Mouse (Mus musculus): ENCODE data around the gene Agrn. TPM values are rescaled to one million over a fixed set of nuclear protein-coding genes. Genes with fewer than 3 reads are reported as not detected.

The Agrn gene
- polyA plus RNA-seq, 1 experiment from 2014 or later: 85.6 TPM

DNA sequence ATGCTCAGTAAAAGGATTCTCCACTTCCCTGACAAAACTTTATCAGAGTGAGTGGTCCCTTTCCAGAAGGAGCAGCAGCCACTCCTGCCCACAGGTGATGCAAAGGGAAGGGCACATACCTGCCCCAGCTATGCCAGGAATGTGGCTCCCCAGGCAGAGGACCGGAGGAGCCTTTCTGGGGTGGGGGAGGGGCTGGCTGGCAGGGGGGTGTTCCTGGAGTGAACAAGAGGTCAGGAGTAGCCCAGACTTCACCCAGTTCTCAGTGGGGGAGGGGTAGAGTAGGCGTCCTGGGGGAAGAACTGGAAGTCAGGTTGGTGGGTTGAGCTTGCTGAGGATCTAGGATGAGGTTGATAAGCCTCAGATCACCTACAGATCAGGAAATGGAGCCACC is 4.1 kb downstream of the Agrn start:
- H3K27ac ChIP-seq (ENCODE audit: low read length): peak overlapping the region; percentile 97
- peaks cover 9% of the 10 kb centered on the region for H3K36me3 ChIP-seq (ENCODE audit: control insufficient read depth, insufficient read depth, low read length)
- ATAC-seq (ENCODE audit: low read depth): peak; percentile 21; the same call in 1 of the 2 replicates
- no peaks in the 10 kb centered on the region for H3K27me3 ChIP-seq (ENCODE audit: control insufficient read depth, insufficient read depth, low read depth, low read length)
- peak overlapping the region; percentile 51; the same call in 1 of the 2 replicates for H3K9ac ChIP-seq (ENCODE audit: low read length)
- 28% methylated on average over 2 of the region's 2 CpGs for whole genome bisulfite sequencing
- 0 out of 2 replicates have a peak overlapping the region, but pooled peaks have one; percentile 16 for H3K4me3 ChIP-seq (ENCODE audit: low read length)
- no peaks in the 10 kb centered on the region for H3K9me3 ChIP-seq (ENCODE audit: control insufficient read depth, low read length)
- H3K4me2 ChIP-seq (ENCODE audit: low read depth, low read length): peak overlapping the region; percentile 42; the same call in 1 of the 2 replicates
- H3K4me1 ChIP-seq (replicated peaks; ENCODE audit: control insufficient read depth, insufficient read depth, low read length): peaks cover 56% of the 10 kb centered on the region

DNA sequence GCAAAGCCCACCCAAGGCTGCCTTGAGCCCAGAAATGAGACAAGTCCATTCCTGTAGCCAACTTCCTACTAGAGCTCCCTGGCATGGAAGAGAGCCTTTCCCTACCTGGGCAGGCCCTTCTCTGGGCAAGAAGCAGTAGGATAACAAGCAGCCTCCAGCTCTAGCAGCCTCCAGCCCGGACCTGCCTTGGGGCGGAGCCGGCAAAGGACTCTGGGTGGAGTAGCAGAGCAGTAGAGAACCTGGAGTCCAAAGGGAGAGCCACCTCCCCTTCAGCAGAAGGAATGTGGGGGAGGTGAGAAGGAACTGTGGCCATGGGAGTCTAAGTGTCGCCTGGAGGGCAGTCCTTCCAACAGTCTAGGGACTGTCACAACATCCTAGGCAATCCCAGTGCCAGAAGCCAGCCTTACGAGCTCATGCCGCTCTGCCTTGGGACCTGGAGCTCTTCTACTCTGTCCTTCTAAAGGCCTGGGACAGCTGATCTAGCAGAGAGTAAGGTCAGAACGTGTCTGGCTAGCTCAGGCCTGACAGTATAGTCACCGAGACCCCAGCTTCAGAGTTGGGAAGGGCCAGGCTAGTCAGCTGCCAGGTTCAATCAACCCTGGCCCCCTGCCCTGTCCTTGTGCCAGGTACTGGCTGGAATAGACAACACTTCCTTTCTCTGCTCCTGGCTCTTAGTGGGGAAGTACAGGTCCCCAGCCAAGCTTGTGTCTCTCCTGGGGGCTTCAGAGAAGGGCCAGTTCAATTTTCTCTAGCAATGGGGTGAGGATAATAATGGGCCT is 4.7 kb downstream of the Agrn start:
- ATAC-seq (ENCODE audit: low read depth): peak; percentile 47
- peaks cover 56% of the 10 kb centered on the region for H3K4me1 ChIP-seq (replicated peaks; ENCODE audit: control insufficient read depth, insufficient read depth, low read length)

DNA sequence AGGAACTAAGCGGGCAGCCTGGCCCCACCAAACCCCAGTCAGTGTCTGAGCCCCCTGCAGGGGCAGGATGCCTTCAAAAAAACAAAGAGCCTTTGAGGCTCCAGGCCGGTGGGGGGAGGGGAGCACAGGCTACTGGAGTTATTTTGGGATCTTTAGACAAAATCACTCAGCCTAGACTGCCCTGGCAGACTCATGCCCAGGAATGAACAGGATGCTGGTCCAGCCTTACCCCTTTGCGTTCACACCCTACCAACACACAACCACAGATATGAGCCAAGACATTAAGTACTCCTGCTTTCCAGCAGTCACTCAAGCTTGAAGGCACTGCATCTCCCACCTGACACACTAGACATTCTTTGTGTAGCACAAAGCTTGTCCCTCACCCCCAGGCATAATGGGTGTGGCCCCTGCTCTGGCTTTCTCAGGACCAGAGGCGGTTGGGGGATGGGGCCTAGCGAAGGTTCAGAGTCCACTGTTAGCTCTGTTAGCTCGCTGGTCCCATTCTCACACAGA is 8.4 kb downstream of the Agrn start:
- H3K9me3 ChIP-seq (ENCODE audit: control insufficient read depth, low read length): no peaks in the 10 kb centered on the region
- peaks cover 12% of the 10 kb centered on the region for H3K36me3 ChIP-seq (ENCODE audit: control insufficient read depth, insufficient read depth, low read length)
- WGBS: 33% methylated on average over 6 of the region's 6 CpGs
- no peak overlapping the region for H3K4me3 ChIP-seq (ENCODE audit: low read length)
- peaks cover 40% of the 10 kb centered on the region for H3K4me1 ChIP-seq (replicated peaks; ENCODE audit: control insufficient read depth, insufficient read depth, low read length)
- H3K27ac ChIP-seq (ENCODE audit: low read length): peak overlapping the region; percentile 53; the same call in 1 of the 2 replicates
- ATAC-seq (ENCODE audit: low read depth): peak; percentile 27; the same call in 1 of the 2 replicates
- H3K4me2 ChIP-seq (ENCODE audit: low read depth, low read length): no peak overlapping the region
- H3K27me3 ChIP-seq (ENCODE audit: control insufficient read depth, insufficient read depth, low read depth, low read length): no peaks in the 10 kb centered on the region
- 0 out of 2 replicates have a peak overlapping the region, but pooled peaks have one; percentile 4 for H3K9ac ChIP-seq (ENCODE audit: low read length)

More for the DNA sequence above, 4.7 kb downstream of the Agrn start:
- H3K4me2 ChIP-seq (ENCODE audit: low read depth, low read length): peak overlapping the region; percentile 42
- 0 out of 2 replicates have a peak overlapping the region, but pooled peaks have one; percentile 14 for H3K4me3 ChIP-seq (ENCODE audit: low read length)
- WGBS: 38% methylated on average over 8 of the region's 8 CpGs
- H3K9ac ChIP-seq (ENCODE audit: low read length): peak overlapping the region; percentile 51
- H3K27ac ChIP-seq (ENCODE audit: low read length): peak overlapping the region; percentile 97
- no peaks in the 10 kb centered on the region for H3K9me3 ChIP-seq (ENCODE audit: control insufficient read depth, low read length)
- H3K36me3 ChIP-seq (ENCODE audit: control insufficient read depth, insufficient read depth, low read length): peaks cover 9% of the 10 kb centered on the region
- H3K27me3 ChIP-seq (ENCODE audit: control insufficient read depth, insufficient read depth, low read depth, low read length): no peaks in the 10 kb centered on the region

DNA sequence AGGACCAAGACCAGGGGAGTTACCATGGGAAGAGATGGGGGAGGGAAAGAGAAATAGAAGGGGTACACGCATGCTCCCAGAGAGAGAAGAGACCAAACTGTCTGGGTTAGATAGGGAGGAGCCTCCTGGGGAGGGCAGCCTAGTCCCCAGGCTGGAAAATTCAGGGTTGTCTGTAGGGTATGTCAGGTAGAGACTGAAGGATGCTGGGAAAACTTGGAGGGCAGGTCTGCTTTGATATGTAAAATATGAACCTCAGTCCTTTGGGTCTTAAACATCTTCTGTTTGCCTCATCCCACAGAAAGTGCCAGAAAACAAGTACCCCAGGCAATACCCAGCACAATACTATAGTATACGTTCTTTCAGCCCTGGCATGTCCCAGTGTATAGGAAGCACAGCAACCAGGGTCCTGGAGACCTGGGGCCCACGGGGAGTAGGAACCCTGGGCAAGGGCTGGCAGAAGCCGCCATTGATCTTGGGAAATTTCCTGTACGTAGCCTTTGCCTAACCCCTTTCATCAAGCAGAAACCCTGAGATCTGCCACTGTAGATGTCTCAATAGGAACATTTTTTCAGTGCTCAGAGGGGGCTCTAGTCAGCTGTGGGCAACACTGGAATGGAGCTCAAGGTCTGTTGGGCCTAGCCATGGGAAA is 9.0 kb downstream of the Agrn start:
- ATAC-seq (ENCODE audit: low read depth): no peak
- Histone ChIP-seq H3K36me3 (ENCODE audit: control insufficient read depth, insufficient read depth, low read length) (peaks cover 12% of the 10 kb centered on the region), H3K27me3 (ENCODE audit: control insufficient read depth, insufficient read depth, low read depth, low read length) (no peaks in the 10 kb centered on the region), H3K4me2 (ENCODE audit: low read depth, low read length) (no peak overlapping the region), H3K4me1 (replicated peaks; ENCODE audit: control insufficient read depth, insufficient read depth, low read length) (peaks cover 34% of the 10 kb centered on the region), H3K9me3 (ENCODE audit: control insufficient read depth, low read length) (no peaks in the 10 kb centered on the region), H3K9ac (ENCODE audit: low read length) (no peak overlapping the region), H3K27ac (ENCODE audit: low read length) (no peak overlapping the region), H3K4me3 (ENCODE audit: low read length) (no peak overlapping the region)
- 75% methylated on average over 5 of the region's 5 CpGs for WGBS

DNA sequence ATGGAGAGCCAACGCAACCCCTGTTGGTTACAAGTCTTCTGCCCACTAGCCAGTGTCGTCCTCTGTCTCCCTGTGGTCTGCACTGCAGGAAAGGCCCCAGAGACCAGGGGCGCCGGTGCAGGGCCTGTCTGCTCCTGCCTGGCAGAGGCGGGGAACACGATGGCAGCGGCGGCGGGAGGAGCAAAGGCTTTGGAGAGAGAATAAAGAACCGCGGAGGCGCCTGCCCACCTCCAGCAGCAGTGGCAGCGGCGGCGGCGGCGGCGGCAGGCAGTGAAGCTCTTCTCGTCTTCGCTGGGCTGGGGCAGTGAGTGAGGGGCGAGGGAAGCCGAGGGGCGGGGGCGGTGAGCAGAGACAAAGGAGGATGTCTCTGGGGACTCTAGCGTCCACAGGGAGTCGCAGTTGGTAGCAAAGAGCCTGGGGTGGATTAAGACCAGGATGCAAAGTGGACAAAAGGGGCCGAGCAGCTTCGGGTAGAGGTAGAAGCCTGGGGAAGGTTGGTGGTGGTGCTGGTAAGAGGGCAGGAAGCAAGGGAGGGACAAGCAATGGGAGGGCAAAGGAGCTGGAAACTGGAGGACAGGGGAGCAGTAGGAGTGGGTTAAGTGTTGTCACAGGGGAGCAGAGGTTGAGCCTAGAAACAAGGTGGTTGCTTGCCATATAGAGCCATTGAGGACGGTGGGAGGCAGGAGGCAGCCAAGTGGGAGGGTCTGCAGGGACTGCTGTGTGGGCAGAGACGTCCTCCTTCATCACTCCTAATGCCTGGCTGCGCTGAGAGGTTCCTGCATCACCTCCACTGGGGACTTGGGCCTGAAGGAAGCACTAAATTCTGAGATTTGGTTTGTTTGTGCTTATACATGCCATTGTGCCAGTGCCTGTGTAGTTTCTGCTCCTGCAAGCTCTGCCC is 11.1 kb downstream of the Agrn start:
- H3K36me3 ChIP-seq (ENCODE audit: control insufficient read depth, insufficient read depth, low read length): peaks cover 12% of the 10 kb centered on the region
- H3K9me3 ChIP-seq (ENCODE audit: control insufficient read depth, low read length): no peaks in the 10 kb centered on the region
- peak overlapping the region; percentile 39 for H3K4me2 ChIP-seq (ENCODE audit: low read depth, low read length)
- peak overlapping the region; percentile 20 for H3K4me3 ChIP-seq (ENCODE audit: low read length)
- peak overlapping the region; percentile 43 for H3K9ac ChIP-seq (ENCODE audit: low read length)
- H3K27me3 ChIP-seq (ENCODE audit: control insufficient read depth, insufficient read depth, low read depth, low read length): no peaks in the 10 kb centered on the region
- H3K4me1 ChIP-seq (replicated peaks; ENCODE audit: control insufficient read depth, insufficient read depth, low read length): peaks cover 23% of the 10 kb centered on the region
- 27% methylated on average over 31 of the region's 31 CpGs for WGBS
- no peak for ATAC-seq (ENCODE audit: low read depth)
- no peak overlapping the region for H3K27ac ChIP-seq (ENCODE audit: low read length)

DNA sequence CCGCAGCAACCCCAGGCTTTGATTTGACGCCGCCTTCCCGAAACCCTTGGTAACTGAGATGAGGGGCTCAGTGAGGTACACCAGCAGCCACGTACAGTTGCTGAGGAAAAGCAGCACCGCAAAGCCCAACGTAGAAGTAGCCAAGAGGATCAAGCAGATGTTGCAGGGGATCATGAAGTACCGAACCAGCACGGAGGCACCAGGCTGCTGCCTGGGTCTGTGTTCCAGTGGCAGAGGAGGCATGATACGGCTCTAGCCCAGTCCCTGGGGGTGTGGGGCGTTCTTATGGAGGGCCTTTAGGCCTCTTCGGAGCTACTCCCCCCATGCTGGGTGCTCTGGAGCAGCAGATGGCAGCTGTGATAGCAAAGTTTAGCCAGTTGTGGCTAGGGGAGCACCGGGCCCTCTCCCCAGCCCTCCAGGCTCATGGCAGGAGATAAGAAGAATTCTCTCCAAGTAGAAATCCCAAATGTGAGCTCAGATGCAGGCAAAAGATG is 11.8 kb downstream of the Agrn start:
- H3K4me3 ChIP-seq (ENCODE audit: low read length): peak overlapping the region; percentile 20
- peaks cover 9% of the 10 kb centered on the region for H3K36me3 ChIP-seq (ENCODE audit: control insufficient read depth, insufficient read depth, low read length)
- H3K4me2 ChIP-seq (ENCODE audit: low read depth, low read length): peak overlapping the region; percentile 39
- H3K9ac ChIP-seq (ENCODE audit: low read length): peak overlapping the region; percentile 43
- H3K27ac ChIP-seq (ENCODE audit: low read length): no peak overlapping the region
- no peaks in the 10 kb centered on the region for H3K27me3 ChIP-seq (ENCODE audit: control insufficient read depth, insufficient read depth, low read depth, low read length)
- 84% methylated on average over 13 of the region's 13 CpGs for WGBS
- H3K4me1 ChIP-seq (replicated peaks; ENCODE audit: control insufficient read depth, insufficient read depth, low read length): peaks cover 23% of the 10 kb centered on the region
- ATAC-seq (ENCODE audit: low read depth): no peak
- no peaks in the 10 kb centered on the region for H3K9me3 ChIP-seq (ENCODE audit: control insufficient read depth, low read length)

DNA sequence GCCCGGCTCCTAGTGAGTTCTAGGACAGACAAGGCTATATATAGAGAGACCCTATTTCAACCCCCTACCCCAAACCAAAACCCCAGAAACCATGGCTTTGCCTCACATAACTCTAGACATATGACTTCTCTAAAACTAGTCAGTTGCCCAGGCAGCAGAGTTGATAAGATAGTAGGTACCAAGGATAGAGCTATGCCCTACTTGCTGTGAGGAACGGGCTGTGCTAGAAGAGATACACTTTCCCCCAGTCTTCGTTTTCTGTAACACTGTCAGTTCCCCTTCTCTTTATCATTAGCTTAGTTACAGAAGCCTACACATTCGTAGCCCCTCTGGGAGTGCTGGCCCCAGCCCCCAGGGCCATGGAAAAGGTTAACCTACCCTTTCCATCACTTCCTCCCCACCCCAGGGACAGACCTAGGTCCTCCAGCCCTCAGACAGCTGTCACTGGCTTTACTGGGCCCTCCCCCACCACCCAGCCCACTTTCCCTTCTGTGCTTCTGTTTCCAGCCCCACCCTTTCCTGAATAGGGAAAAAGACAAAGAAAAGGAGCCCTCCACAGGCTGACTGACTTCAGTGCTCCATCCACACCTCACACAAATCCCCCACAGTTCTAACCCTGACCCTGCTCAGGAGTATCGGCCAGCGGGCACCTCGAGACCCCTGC is 12.9 kb downstream of the Agrn start:
- H3K9me3 ChIP-seq (ENCODE audit: control insufficient read depth, low read length): no peaks in the 10 kb centered on the region
- H3K4me3 ChIP-seq (ENCODE audit: low read length): no peak overlapping the region
- 78% methylated on average over 7 of the region's 7 CpGs for WGBS
- H3K27me3 ChIP-seq (ENCODE audit: control insufficient read depth, insufficient read depth, low read depth, low read length): no peaks in the 10 kb centered on the region
- no peak overlapping the region for H3K27ac ChIP-seq (ENCODE audit: low read length)
- H3K4me2 ChIP-seq (ENCODE audit: low read depth, low read length): no peak overlapping the region
- peaks cover 21% of the 10 kb centered on the region for H3K4me1 ChIP-seq (replicated peaks; ENCODE audit: control insufficient read depth, insufficient read depth, low read length)
- H3K9ac ChIP-seq (ENCODE audit: low read length): no peak overlapping the region
- ATAC-seq (ENCODE audit: low read depth): no peak
- H3K36me3 ChIP-seq (ENCODE audit: control insufficient read depth, insufficient read depth, low read length): peaks cover 6% of the 10 kb centered on the region

DNA sequence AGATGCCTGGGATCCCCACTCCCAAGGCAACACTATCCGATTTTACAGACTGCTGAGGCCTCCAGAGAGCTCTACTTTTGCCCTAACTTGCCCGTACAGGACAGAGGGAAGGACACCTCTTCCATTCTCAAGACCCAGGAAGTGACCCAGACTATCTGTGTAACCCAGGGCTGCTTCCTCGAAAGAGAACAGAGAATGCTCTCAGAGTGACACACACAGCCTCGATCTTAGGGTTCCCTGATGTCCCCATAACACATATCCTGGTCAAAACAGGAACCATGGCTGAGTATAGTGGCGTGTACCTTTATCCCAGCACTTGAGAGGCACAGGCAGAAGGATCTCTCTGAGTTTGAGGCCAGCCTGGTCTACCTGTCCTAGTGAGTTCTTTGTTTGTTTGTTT is 13.5 kb downstream of the Agrn start:
- Histone ChIP-seq H3K4me3 (ENCODE audit: low read length) (no peak overlapping the region), H3K4me2 (ENCODE audit: low read depth, low read length) (no peak overlapping the region), H3K27ac (ENCODE audit: low read length) (no peak overlapping the region), H3K36me3 (ENCODE audit: control insufficient read depth, insufficient read depth, low read length) (peaks cover 7% of the 10 kb centered on the region), H3K9ac (ENCODE audit: low read length) (no peak overlapping the region), H3K4me1 (replicated peaks; ENCODE audit: control insufficient read depth, insufficient read depth, low read length) (peaks cover 14% of the 10 kb centered on the region), H3K27me3 (ENCODE audit: control insufficient read depth, insufficient read depth, low read depth, low read length) (no peaks in the 10 kb centered on the region), H3K9me3 (ENCODE audit: control insufficient read depth, low read length) (no peaks in the 10 kb centered on the region)
- 86% methylated on average over 5 of the region's 5 CpGs for WGBS
- ATAC-seq (ENCODE audit: low read depth): no peak
